Mouse (Mus musculus): ENCODE results near the gene Plcl1. TPM values are rescaled to one million over a fixed set of nuclear protein-coding genes. Genes with fewer than 3 reads are reported as not detected.

Gene Plcl1
- total RNA-seq, 1 experiment from 2014 or later = 0.58 TPM

- no peak for ATAC-seq (ENCODE audit: extremely low read depth, insufficient number of reproducible peaks, low FRiP score, poor library complexity, severe bottlenecking)
These were observed 176.0 kb downstream of the Plcl1 start for GRCm38 (mm10) chr1:55581752-55582151.

GRCm38 (mm10) chr1:55585441-55585840, 179.7 kb downstream of the Plcl1 start:
- no peak for ATAC-seq (ENCODE audit: extremely low read depth, insufficient number of reproducible peaks, low FRiP score, poor library complexity, severe bottlenecking)

GRCm38 (mm10) chr1:55588090-55588489, 182.4 kb downstream of the Plcl1 start:
- ATAC-seq (ENCODE audit: extremely low read depth, insufficient number of reproducible peaks, low FRiP score, poor library complexity, severe bottlenecking) = no peak

- ATAC-seq (ENCODE audit: extremely low read depth, insufficient number of reproducible peaks, low FRiP score, poor library complexity, severe bottlenecking) = no peak
These were observed 184.3 kb downstream of the Plcl1 start for GRCm38 (mm10) chr1:55590047-55590446.

- no peak for ATAC-seq (ENCODE audit: extremely low read depth, insufficient number of reproducible peaks, low FRiP score, poor library complexity, severe bottlenecking)
These were observed 194.8 kb downstream of the Plcl1 start for GRCm38 (mm10) chr1:55600496-55600895.

GRCm38 (mm10) chr1:55604593-55604992, 198.9 kb downstream of the Plcl1 start:
- no peak for ATAC-seq (ENCODE audit: extremely low read depth, insufficient number of reproducible peaks, low FRiP score, poor library complexity, severe bottlenecking)

- ATAC-seq (ENCODE audit: extremely low read depth, insufficient number of reproducible peaks, low FRiP score, poor library complexity, severe bottlenecking) = no peak
These were observed 199.7 kb downstream of the Plcl1 start for GRCm38 (mm10) chr1:55605450-55605849.

GRCm38 (mm10) chr1:55605956-55606355, 200.2 kb downstream of the Plcl1 start:
- no peak for ATAC-seq (ENCODE audit: extremely low read depth, insufficient number of reproducible peaks, low FRiP score, poor library complexity, severe bottlenecking)

GRCm38 (mm10) chr1:55606405-55606804, 200.7 kb downstream of the Plcl1 start:
- no peak for ATAC-seq (ENCODE audit: extremely low read depth, insufficient number of reproducible peaks, low FRiP score, poor library complexity, severe bottlenecking)

- 0 out of 2 replicates have a peak, but pooled peaks have one; percentile 26 for ATAC-seq (ENCODE audit: extremely low read depth, insufficient number of reproducible peaks, low FRiP score, poor library complexity, severe bottlenecking)
These were observed 207.1 kb downstream of the Plcl1 start for GRCm38 (mm10) chr1:55612759-55613328.

GRCm38 (mm10) chr1:55617857-55618256, 212.1 kb downstream of the Plcl1 start:
- ATAC-seq (ENCODE audit: extremely low read depth, insufficient number of reproducible peaks, low FRiP score, poor library complexity, severe bottlenecking) = no peak

- no peak for ATAC-seq (ENCODE audit: extremely low read depth, insufficient number of reproducible peaks, low FRiP score, poor library complexity, severe bottlenecking)
These were observed 213.0 kb downstream of the Plcl1 start for GRCm38 (mm10) chr1:55618617-55619286.

GRCm38 (mm10) chr1:55631496-55631895, 225.8 kb downstream of the Plcl1 start:
- no peak for ATAC-seq (ENCODE audit: extremely low read depth, insufficient number of reproducible peaks, low FRiP score, poor library complexity, severe bottlenecking)

GRCm38 (mm10) chr1:55632024-55632423, 226.3 kb downstream of the Plcl1 start:
- no peak for ATAC-seq (ENCODE audit: extremely low read depth, insufficient number of reproducible peaks, low FRiP score, poor library complexity, severe bottlenecking)

- no peak for ATAC-seq (ENCODE audit: extremely low read depth, insufficient number of reproducible peaks, low FRiP score, poor library complexity, severe bottlenecking)
These were observed 227.6 kb downstream of the Plcl1 start for GRCm38 (mm10) chr1:55633326-55633725.

- ATAC-seq (ENCODE audit: extremely low read depth, insufficient number of reproducible peaks, low FRiP score, poor library complexity, severe bottlenecking) = no peak
These were observed 253.9 kb downstream of the Plcl1 start for GRCm38 (mm10) chr1:55659518-55660210.

- no peak for ATAC-seq (ENCODE audit: extremely low read depth, insufficient number of reproducible peaks, low FRiP score, poor library complexity, severe bottlenecking)
These were observed 255.7 kb downstream of the Plcl1 start for GRCm38 (mm10) chr1:55661381-55661780.

GRCm38 (mm10) chr1:55665137-55665827, 259.6 kb downstream of the Plcl1 start:
- no peak for ATAC-seq (ENCODE audit: extremely low read depth, insufficient number of reproducible peaks, low FRiP score, poor library complexity, severe bottlenecking)

GRCm38 (mm10) chr1:55665828-55666673, 260.3 kb downstream of the Plcl1 start:
- no peak for ATAC-seq (ENCODE audit: extremely low read depth, insufficient number of reproducible peaks, low FRiP score, poor library complexity, severe bottlenecking)

All from neutrophil, adult 5-6 weeks (primary cell).